Mouse (Mus musculus): Measurements from ENCODE around the gene Vac14.

Vac14 gene

DNA sequence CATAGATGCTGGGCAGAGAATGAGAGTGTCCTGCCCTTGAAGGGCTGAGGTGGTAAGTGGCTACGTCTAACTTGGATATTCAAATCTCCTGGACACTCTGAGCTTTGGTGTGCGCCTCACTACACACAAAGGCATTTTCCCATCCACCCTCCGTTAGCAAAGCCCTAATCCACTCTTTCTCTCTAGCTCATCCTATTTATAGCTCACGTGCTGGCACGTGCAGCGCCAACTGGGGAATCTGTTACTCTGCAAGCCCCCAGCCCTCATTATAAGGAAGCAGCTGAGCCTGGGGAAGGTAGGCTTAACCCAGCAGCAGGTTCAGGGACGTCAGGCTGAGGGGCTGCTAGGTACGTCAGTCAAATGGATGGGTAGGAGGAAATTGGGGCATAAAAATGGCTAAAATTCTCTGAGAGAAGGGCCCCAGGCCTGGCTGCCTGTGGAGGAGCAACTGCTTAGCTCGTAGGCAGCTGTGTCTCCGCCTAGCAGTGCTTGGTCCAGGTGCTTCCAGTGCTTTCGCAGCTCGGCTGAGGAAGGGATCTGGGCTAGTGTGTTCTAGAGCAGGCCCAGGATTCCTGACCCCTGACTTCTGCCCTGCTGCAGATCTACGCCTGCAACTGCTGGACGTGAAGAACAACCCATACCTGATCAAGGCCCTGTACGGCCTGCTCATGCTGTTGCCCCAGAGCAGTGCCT, 96.6 kb downstream of the Vac14 start:
- no peak for DNase-seq (ENCODE audit: inconsistent age in 2 of 2, low spot score in 1 of 2)

DNA sequence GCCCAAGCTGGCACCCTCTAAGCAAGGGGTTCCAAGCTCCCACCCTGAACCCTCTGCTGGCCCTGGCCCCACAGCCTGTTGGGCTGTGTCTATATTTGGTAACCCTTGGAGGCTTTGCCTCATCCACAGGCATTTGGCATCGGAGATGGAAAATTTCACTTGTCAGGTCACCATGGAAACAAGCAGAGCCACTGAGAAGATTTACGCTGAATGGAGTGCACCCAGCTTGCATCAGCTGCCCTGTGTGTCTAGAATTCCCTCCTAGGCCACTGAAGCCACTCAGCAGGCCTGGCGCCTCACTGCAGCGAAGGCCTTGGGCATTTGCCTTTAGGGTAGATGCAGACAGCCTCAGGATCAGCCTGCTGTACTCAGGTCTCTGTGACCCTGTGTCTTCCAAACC, 97.7 kb downstream of the Vac14 start:
- DNase-seq (ENCODE audit: inconsistent age in 2 of 2, low spot score in 1 of 2) = peak; percentile 85 to 94

- DNase-seq (ENCODE audit: inconsistent age in 2 of 2, low spot score in 1 of 2) = no peak
Measured at GRCm38 (mm10) chr8:110717131-110717530, 98.7 kb downstream of the Vac14 start.

- no peak for DNase-seq (ENCODE audit: inconsistent age in 2 of 2, low spot score in 1 of 2)
Measured at GRCm38 (mm10) chr8:110718209-110718968, 100.0 kb downstream of the Vac14 start.

DNA sequence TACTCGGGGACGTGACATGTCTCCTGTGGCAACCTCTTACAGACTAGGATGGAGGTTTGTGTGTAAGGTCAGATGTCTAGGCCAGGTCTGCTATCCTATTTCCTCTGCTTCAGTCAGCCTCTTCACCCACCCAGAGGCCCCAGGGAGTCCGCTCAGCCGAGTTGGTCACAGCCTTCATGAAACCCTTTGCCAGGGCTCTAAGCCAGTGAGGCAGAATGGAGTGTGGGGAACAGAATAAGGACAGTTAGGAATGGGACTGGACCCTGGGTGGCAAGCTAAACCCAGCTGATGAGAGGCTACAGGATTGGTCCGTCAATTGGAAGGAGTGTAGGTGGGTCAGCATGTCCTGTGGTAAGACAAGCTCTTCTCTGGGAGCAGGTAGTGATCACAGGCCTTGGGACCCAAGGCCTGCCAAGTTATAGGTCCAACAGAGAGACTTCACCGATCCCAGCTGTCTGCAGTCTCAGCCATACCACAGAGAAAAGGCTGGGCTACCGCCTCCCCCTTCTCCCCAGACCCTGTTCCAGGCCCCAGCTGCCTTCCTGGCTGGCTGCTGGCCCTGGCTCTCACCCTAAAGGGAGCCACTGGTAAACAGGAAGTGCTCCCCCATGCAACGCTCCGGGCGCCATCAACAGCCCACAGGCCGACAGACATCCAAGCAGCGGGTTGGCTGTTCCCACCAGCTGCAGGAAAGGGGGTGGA, 100.7 kb downstream of the Vac14 start:
- DNase-seq (ENCODE audit: inconsistent age in 2 of 2, low spot score in 1 of 2) = peak; percentile 47 to 67

GRCm38 (mm10) chr8:110719898-110720653, 101.7 kb downstream of the Vac14 start:
- DNase-seq (ENCODE audit: inconsistent age in 2 of 2, low spot score in 1 of 2) = no peak

DNA sequence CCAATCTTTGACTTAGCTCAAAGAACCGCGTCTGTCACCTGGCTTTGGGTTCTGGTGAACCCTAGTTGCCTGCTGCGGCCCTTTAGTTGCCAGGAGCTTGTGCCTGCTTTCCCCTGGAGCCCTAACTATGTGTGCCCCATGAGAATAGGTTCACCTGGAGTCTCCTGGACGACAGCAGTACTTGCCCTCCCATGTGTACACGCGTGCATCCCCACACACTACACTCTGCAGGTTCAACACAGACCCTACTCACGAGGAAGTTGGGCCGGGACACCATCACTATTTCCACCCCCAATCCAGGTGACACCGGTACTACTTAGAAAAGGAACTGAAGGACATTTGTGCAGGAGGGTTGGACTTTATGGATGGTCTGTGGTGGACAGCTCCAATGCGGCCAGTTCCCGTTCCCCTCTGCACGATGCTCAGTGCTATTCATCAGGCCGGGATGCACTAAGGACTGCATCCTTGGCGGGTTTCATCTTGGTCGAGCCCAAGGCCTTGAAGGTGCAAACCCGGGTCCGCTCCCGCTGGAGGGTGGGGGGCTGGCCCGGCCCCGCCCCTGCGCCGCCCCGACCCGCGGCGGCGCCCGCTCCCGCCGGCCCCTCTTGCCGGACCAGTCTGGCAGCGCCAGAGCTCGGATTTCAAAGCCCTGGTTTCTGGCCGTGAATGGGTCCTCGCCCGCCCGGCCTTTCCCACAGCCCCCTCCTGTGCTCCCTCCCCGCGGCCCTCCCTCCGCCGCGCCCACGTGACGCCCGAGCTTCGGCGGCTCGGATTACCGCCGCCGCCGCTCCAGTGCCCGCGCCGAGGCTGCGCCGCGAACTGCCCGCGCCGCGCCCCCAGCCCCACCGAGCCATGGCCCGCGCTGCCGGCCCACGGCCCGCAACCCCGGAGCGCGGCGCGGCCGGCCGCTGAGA, 102.6 kb downstream of the Vac14 start, which contains the start of gene Mtss1l:
Gene Mtss1l (plus strand): TSS at position 792 of the 914 bp plus-strand sequence.
- peak; percentile 86 to 91 for DNase-seq (ENCODE audit: inconsistent age in 2 of 2, low spot score in 1 of 2)

DNA sequence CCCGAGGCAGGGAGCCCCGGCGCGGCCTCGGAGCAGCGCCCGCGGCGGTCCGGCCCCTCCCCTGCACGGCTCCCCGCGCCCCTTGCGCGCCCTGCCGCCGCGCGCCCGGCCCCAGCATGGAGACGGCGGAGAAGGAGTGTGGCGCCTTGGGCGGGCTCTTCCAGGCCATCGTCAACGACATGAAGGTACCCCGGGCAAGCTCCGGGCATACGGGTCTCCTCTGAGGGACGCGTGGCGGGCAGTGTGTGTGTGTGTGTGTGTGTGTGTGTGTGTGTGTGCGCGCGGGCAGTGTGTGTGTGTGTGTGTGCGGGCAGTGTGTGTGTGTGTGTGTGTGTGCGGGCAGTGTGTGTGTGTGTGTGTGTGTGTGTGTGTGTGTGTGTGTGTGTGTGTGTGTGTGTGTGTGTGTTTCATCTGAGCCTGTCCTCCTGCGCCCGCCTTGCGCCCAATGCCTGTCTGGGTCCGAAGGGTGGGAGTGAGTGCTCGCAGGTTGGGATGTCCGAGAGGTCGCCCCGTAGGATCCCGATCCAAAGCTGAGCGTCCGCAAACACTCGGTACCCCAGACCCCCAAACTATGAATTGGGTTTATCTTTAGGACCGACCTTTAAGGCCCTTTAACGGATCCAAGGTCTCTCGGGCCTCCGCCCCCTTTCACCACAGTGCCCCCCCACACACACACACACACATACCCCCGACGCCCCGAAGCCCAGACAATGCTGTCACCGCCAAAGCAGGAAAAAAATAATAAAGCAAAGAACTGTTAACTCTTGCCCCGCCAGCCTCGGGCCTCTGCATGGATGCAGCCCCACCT, 103.4 kb downstream of the Vac14 start:
- peak in 1 of 2 experiments; percentile 85 for DNase-seq (ENCODE audit: inconsistent age in 2 of 2, low spot score in 1 of 2)

- no peak for DNase-seq (ENCODE audit: inconsistent age in 2 of 2, low spot score in 1 of 2)
Measured at GRCm38 (mm10) chr8:110722414-110723011, 104.1 kb downstream of the Vac14 start.

DNA sequence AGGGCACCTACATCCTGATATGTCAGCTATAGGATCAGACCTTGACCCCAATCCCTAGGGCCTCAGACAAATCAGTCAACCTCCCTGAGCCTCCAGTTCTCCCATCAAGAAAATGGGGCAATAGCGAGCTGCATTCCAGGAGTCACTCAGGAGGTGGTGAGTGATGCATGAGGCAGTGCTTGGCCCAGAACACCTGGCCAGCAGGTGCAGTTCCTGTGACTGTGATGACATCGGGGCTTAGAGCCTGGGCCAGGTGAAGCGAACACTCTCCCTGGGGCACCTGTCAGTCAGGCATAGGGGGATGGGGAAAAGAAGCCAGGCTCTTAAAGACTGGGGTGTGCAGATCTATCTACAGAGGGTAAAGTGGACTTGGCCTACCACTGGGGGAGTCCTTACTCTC, 106.1 kb downstream of the Vac14 start:
- DNase-seq (ENCODE audit: inconsistent age in 2 of 2, low spot score in 1 of 2) = no peak

DNA sequence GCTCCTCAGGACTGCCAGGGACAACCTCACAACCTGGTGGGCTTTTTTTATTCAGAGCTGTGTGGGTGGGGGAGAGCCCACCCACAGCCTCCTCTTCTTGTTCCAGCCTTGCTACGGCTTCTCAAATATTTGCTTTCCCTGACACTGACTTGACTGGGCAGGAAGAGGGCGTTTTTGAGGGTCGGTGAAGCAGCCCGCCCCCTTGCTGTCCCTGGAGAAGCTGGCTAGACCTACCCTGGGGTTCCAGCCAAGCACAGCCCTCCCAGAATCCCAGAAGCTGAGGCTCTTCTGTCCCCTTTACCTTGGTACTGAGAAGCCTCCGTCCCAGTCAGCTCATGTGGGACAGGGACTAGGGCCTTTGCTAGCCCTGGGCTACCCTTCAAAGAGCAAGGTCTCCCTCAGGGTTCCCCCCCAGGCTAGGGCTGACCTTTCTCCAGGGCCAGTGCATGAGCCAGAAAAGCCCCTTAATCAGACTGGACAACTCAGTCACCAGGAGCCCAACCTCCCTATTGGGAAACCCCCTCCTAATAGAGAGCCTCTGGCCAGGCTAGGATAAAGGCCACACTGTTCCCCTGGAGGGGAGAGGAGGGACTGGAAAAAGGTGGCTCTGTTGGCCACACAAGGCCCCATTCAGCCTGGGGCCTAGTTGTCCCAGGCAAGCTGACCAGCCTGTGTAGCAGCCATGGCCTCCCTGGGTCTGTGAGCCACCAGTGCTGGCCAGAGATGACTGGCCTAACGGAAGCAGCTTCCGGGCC, 106.9 kb downstream of the Vac14 start:
- DNase-seq (ENCODE audit: inconsistent age in 2 of 2, low spot score in 1 of 2) = peak in 1 of 2 experiments; percentile 69

GRCm38 (mm10) chr8:110726893-110727292, 108.5 kb downstream of the Vac14 start:
- DNase-seq (ENCODE audit: inconsistent age in 2 of 2, low spot score in 1 of 2) = peak; percentile 56 to 84

- DNase-seq (ENCODE audit: inconsistent age in 2 of 2, low spot score in 1 of 2) = no peak
Measured at GRCm38 (mm10) chr8:110731346-110731859, 113.0 kb downstream of the Vac14 start.

DNA sequence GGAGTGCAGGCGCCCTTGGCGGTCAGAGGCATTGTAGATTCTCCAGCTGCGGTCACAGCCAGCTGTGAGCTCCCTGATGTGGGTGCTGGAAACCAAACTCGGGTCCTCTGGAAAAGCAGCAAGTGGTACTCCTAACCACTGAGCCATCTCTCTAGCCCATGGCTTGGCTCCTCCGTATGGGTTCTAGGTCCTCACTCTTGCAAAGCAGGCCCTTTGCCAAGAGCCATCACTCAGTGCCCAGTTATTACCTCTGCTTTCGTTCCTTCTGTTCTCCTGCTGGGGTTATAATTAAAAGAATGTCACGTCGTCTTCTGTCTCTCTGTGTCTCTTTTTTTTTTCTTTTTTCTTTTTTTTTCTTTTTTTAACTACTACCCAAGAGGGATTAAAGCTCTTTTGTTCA, 114.7 kb downstream of the Vac14 start:
- DNase-seq (ENCODE audit: inconsistent age in 2 of 2, low spot score in 1 of 2) = no peak

- DNase-seq (ENCODE audit: inconsistent age in 2 of 2, low spot score in 1 of 2) = no peak
Measured at GRCm38 (mm10) chr8:110738591-110739195, 120.3 kb downstream of the Vac14 start.

- DNase-seq (ENCODE audit: inconsistent age in 2 of 2, low spot score in 1 of 2) = no peak
Measured at GRCm38 (mm10) chr8:110740629-110741175, 122.3 kb downstream of the Vac14 start.

DNA sequence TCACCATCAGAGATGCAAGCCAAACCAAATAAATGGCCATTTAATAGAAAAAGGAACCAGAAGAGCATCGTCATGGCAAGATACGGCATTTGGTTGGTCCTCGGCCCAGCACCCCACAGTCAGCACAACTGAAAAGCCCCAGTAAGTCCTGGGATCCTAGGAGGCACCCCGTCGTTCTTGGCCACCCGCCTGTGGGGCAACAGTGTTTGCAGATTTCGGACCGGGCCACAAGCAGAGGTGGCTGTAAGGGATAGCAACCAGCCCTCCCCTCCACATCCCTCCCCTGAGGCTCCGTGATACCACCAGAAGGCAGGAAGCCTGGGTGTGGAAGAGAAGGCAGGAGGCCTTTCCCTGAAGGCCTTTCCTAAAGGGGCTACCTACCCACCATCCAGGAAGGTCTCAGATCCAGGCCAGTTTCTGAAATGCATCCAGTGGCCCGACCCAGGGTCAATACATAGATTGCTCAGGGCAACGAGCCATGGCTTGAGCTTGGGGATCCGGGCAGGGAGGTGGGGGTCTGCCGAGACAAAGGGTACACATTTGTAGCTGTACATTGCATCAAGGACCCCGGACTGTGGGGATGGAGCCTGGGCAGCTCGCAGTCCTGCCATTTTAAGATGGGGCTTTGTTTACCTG, 123.5 kb downstream of the Vac14 start:
- no peak for DNase-seq (ENCODE audit: inconsistent age in 2 of 2, low spot score in 1 of 2)

Data from adrenal gland, adult (tissue).